Mouse (Mus musculus) limb, embryonic 12.5 days (tissue): ENCODE data around the gene Cdk19. TPM values are rescaled to one million over a fixed set of nuclear protein-coding genes. Genes with fewer than 3 reads are reported as not detected.
"Not testable (repeated sequence)": the region's sequence is repeated elsewhere in the genome, so short reads cannot be mapped to it uniquely, and the experiment has no call there.

Experiments
- ATAC-seq: fragments of 200-750 bp; cut with Nextera tagmentation; 2 replicates; pipeline ENCODE4 v1.8.0; 2017; ENCODE audit warnings: low read depth, moderate TSS enrichment; ENCODE audit not compliant: insufficient number of reproducible peaks, insufficient read depth, low FRiP score, low TSS enrichment
- H3K27ac ChIP-seq: fragments of 300-500 bp; sonication (generic); 2 replicates; pipeline ENCODE4 v1.5.1; 2016; ENCODE audit warnings: mild to moderate bottlenecking, moderate library complexity
- H3K27me3 ChIP-seq: fragments of 300-500 bp; sonication (generic); 2 replicates; pipeline ENCODE4 v1.6.1; 2016; ENCODE audit warnings: mild to moderate bottlenecking, moderate library complexity
- H3K36me3 ChIP-seq: fragments of 300-500 bp; sonication (generic); 2 replicates; pipeline ENCODE4 v1.6.1; 2016; ENCODE audit warnings: mild to moderate bottlenecking, moderate library complexity
- H3K4me1 ChIP-seq: fragments of 300-500 bp; sonication (generic); replicated peaks from 2 replicates; pipeline ENCODE4 v1.6.1; 2016
- H3K4me2 ChIP-seq: fragments of 300-500 bp; sonication (generic); 2 replicates; pipeline ENCODE4 v1.6.1; 2016; ENCODE audit warnings: mild to moderate bottlenecking, moderate library complexity
- H3K4me3 ChIP-seq: fragments of 300-500 bp; sonication (generic); replicated peaks from 2 replicates; pipeline ENCODE4 v1.5.1; 2016; ENCODE audit warnings: mild to moderate bottlenecking
- H3K9ac ChIP-seq: fragments of 300-500 bp; sonication (generic); replicated peaks from 2 replicates; pipeline ENCODE4 v1.6.1; 2016; ENCODE audit warnings: mild to moderate bottlenecking, moderate library complexity
- H3K9me3 ChIP-seq: fragments of 300-500 bp; sonication (generic); 2 replicates; pipeline ENCODE4 v1.6.1; 2016; ENCODE audit warnings: mild to moderate bottlenecking, moderate library complexity
- WGBS: fragments of 180-500 bp; shearing (Covaris S2); methylation state at CpG from one replicate; pipeline ENCODE4 v1.1.7; 2016; 5-methylcytosine and 5-hydroxymethylcytosine counted together
- polyA plus RNA-seq: library from polyadenylated mRNA; unstranded; fragments of >200 nt; fragmentation: Nextera tagmentation; extraction: Ambion mirVana; gene quantifications from 2 replicates; pipeline ENCODE4 v1.2.1, GENCODE M21; 2016

Gene Cdk19
- polyA plus RNA-seq, 1 experiment from 2014 or later = 15.7 TPM

DNA sequence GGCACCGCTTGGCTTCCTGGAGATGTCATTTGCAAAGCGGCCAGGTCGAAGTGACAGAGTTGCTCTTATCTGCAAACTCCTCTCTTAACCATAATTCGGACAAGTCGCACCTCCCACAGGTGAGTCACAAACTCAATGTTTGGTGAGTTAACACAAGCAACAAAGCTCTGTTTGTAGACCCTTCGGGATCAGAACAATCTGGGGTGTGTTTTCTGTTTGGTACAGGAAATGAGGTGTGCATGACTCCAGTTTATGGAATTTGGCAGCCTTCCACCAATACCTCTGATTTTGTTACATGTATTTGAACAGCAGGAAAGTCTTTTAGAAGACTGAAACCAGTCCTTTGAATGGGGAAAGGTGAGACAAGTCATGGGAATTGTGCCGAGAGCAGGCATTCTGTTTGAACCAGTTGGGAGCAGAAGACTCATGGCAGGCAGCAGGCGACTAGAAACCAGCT is 171.9 kb downstream of the Cdk19 start:
- Histone ChIP-seq H3K4me1 (peaks cover 25% of the 10 kb centered on the region), H3K27me3 (no peaks in the 10 kb centered on the region), H3K4me3 (no peak overlapping the region), H3K27ac (peak overlapping the region; percentile 87), H3K36me3 (no peaks in the 10 kb centered on the region), H3K9ac (no peak overlapping the region), H3K4me2 (peak overlapping the region; percentile 22), H3K9me3 (no peaks in the 10 kb centered on the region)
- 60% methylated on average over 8 of the region's 8 CpGs for WGBS
- ATAC-seq = peak; percentile 40; the same call in 1 of the 2 replicates

DNA sequence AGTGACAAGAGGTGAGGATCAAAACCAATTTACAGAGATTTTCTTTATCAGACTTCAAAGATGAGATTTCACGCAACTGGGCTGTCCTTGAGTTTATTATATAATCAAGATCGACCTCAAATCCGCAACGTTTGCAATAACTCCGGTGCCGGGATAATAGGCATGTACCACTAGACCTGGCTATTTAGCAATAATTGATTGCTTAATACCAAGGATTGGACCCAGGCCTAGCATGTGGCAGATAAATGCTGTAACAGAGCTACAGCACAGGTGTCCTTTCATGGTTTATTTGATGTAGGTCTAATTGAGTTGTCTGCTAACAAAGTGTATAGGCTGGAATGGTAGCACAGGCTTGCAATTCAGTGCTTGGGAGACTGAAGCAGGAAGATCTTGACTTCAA is 172.8 kb downstream of the Cdk19 start:
- no peaks in the 10 kb centered on the region for H3K9me3 ChIP-seq
- no peak overlapping the region for H3K4me3 ChIP-seq
- ATAC-seq = no peak
- no peaks in the 10 kb centered on the region for H3K36me3 ChIP-seq
- H3K4me2 ChIP-seq = no peak overlapping the region
- peak overlapping the region; percentile 87 for H3K27ac ChIP-seq
- no peak overlapping the region for H3K9ac ChIP-seq
- H3K4me1 ChIP-seq = peaks cover 25% of the 10 kb centered on the region
- WGBS = 89% methylated on average over 6 of the region's 6 CpGs
- H3K27me3 ChIP-seq = no peaks in the 10 kb centered on the region

- ATAC-seq, H3K4me3 ChIP-seq, H3K4me2 ChIP-seq, H3K9ac ChIP-seq, H3K27me3 ChIP-seq, H3K36me3 ChIP-seq, H3K9me3 ChIP-seq, H3K27ac ChIP-seq: not testable (repeated sequence)
- H3K4me1 ChIP-seq = peaks cover 25% of the 10 kb centered on the region
- 93% methylated on average over 7 of the region's 7 CpGs for WGBS
Observed at GRCm38 (mm10) chr10:40512996-40513395, 173.6 kb downstream of the Cdk19 start.

DNA sequence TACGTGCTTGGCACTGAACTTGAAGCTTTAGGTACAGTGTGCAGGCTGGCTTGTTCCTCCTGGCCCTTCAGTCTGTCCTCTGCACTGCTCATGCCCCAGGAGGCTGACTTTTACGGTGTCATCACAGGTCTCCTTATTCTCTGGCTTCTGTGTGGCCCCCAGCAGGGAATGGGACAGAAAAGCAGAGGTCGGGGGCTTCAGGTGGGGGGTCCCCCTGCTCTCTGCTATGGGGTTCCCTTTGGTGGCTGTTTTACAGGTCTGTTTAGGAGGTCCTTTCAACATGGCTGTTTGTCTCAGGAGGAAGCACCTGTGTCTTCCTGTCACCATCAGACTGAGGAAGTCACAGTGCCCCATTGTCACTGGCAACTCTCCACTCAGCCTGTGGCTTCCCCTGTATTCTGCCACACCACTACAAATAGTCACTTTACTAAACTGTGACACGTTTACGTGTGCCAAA is 175.9 kb downstream of the Cdk19 start:
- Histone ChIP-seq H3K4me2 (no peak overlapping the region), H3K27ac (no peak overlapping the region), H3K36me3 (no peaks in the 10 kb centered on the region), H3K9ac (no peak overlapping the region), H3K4me3 (no peak overlapping the region), H3K4me1 (peaks cover 25% of the 10 kb centered on the region), H3K9me3 (no peaks in the 10 kb centered on the region), H3K27me3 (no peaks in the 10 kb centered on the region)
- WGBS = 82% methylated on average over 5 of the region's 5 CpGs
- ATAC-seq = no peak

DNA sequence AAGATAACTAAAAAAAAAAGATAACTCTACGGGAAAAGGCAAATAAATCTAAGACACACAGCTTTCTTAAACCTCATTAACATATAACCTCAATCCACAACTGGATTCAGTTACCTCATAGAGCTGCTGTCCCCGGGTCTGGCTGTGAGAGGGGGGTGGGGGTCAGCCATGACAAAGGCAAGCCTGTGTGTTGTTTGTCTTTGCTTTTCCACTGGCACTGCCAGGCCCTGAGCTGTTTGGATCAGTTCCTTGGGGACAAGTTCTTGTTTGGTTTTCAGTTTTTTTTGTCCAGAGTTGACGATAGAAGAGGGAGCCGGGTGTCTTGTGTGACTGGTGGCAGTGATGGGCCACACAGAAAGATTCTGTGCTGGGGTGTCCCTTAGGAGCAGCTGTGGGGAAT is 177.1 kb downstream of the Cdk19 start:
- H3K4me3 ChIP-seq = no peak overlapping the region
- peaks cover 15% of the 10 kb centered on the region for H3K4me1 ChIP-seq
- no peak overlapping the region for H3K27ac ChIP-seq
- H3K9me3 ChIP-seq = no peaks in the 10 kb centered on the region
- 51% methylated on average over 4 of the region's 4 CpGs for WGBS
- H3K36me3 ChIP-seq = no peaks in the 10 kb centered on the region
- no peaks in the 10 kb centered on the region for H3K27me3 ChIP-seq
- ATAC-seq = no peak
- no peak overlapping the region for H3K9ac ChIP-seq
- H3K4me2 ChIP-seq = no peak overlapping the region

GRCm38 (mm10) chr10:40519586-40519985 is 180.2 kb downstream of the Cdk19 start:
- Histone ChIP-seq H3K4me2 (no peak overlapping the region), H3K4me1 (peaks cover 30% of the 10 kb centered on the region), H3K9me3 (no peaks in the 10 kb centered on the region), H3K27ac (no peak overlapping the region), H3K27me3 (no peaks in the 10 kb centered on the region), H3K9ac (no peak overlapping the region), H3K36me3 (no peaks in the 10 kb centered on the region), H3K4me3 (no peak overlapping the region)
- no peak for ATAC-seq
- 90% methylated on average over 4 of the region's 4 CpGs for WGBS

GRCm38 (mm10) chr10:40521579-40521978 is 182.2 kb downstream of the Cdk19 start:
- Histone ChIP-seq H3K4me3 (no peak overlapping the region), H3K27ac (no peak overlapping the region), H3K4me1 (peaks cover 28% of the 10 kb centered on the region), H3K27me3 (peaks cover 11% of the 10 kb centered on the region; the same call in 1 of the 2 replicates), H3K36me3 (no peaks in the 10 kb centered on the region), H3K4me2 (no peak overlapping the region), H3K9me3 (no peaks in the 10 kb centered on the region), H3K9ac (no peak overlapping the region)
- WGBS = 39% methylated on average over 12 of the region's 12 CpGs
- ATAC-seq = no peak

DNA sequence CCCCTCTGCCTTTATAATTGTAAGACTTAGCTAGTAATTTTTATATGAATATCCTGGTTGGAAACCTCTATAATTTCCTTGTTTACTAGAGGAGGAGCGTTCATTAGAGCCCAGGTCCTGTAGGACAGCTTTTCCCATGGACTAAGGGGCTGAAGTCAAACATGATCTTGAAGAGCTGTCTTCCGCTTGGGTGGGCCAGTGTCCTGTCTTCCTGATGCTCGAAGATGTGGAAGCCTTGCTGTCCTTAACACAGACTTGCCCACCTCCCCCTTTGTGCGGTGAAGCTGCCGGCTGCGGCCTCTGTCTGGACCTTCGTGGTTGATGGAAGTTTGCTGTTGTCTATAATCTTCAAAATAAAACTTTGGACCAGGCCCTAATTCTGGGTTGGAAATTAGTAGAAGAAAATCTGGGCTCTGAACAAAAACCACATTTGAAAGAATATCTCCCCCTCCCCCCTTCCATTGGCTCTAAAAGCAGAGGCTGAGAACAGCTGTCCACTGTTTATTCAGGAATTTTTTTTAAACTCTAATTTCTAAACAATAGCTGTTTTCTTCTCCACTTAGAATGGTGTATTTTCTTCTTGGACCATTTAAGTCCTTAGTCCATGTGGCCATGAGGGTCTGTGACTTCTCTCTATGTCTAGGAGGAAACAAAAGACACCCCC is 184.1 kb downstream of the Cdk19 start:
- Histone ChIP-seq H3K9me3 (no peaks in the 10 kb centered on the region), H3K9ac (no peak overlapping the region), H3K4me2 (no peak overlapping the region), H3K4me1 (peaks cover 40% of the 10 kb centered on the region), H3K4me3 (no peak overlapping the region), H3K27me3 (peaks cover 20% of the 10 kb centered on the region), H3K27ac (peak overlapping the region; percentile 18; the same call in 1 of the 2 replicates), H3K36me3 (no peaks in the 10 kb centered on the region)
- 75% methylated on average over 7 of the region's 7 CpGs for WGBS
- no peak for ATAC-seq

- no peaks in the 10 kb centered on the region for H3K9me3 ChIP-seq
- H3K4me2 ChIP-seq = no peak overlapping the region
- ATAC-seq = no peak
- peaks cover 40% of the 10 kb centered on the region for H3K4me1 ChIP-seq
- 51% methylated on average over 9 of the region's 9 CpGs for WGBS
- no peaks in the 10 kb centered on the region for H3K36me3 ChIP-seq
- peaks cover 25% of the 10 kb centered on the region for H3K27me3 ChIP-seq
- H3K9ac ChIP-seq = no peak overlapping the region
- peak overlapping the region; percentile 4; the same call in 1 of the 2 replicates for H3K27ac ChIP-seq
- no peak overlapping the region for H3K4me3 ChIP-seq
Observed at GRCm38 (mm10) chr10:40524032-40524806, 184.9 kb downstream of the Cdk19 start.

DNA sequence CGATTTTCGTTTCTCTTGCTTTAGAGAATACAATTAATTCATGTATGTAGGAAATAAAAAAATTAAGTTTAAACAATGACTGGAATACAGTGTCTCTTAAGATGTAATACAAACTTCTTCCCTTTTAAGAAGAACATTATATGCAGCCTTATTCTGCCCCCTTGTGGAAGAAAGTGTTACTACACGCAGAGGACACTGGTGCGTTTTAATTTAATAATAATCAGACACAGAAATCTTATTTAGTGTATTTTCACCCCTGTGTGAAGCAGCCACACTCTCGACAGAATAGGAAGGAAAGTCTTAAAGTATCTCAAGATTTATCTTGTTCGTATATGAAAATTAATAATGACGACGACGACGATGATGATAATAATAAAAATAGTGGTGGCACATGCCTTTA is 185.6 kb downstream of the Cdk19 start:
- whole genome bisulfite sequencing = 30% methylated on average over 10 of the region's 10 CpGs
- Histone ChIP-seq H3K4me3 (no peak overlapping the region), H3K27ac (no peak overlapping the region), H3K27me3 (peaks cover 27% of the 10 kb centered on the region), H3K36me3 (no peaks in the 10 kb centered on the region), H3K9ac (no peak overlapping the region), H3K9me3 (no peaks in the 10 kb centered on the region), H3K4me1 (peaks cover 41% of the 10 kb centered on the region), H3K4me2 (no peak overlapping the region)
- ATAC-seq = no peak

- H3K27ac ChIP-seq = no peak overlapping the region
Observed at GRCm38 (mm10) chr10:40525616-40526155, 186.3 kb downstream of the Cdk19 start.

More at GRCm38 (mm10) chr10:40525616-40526155, 186.3 kb downstream of the Cdk19 start:
- no peak overlapping the region for H3K4me3 ChIP-seq
- no peak for ATAC-seq
- H3K9me3 ChIP-seq = no peaks in the 10 kb centered on the region
- H3K27me3 ChIP-seq = peaks cover 27% of the 10 kb centered on the region
- H3K9ac ChIP-seq = no peak overlapping the region
- H3K4me2 ChIP-seq = no peak overlapping the region
- peaks cover 45% of the 10 kb centered on the region for H3K4me1 ChIP-seq
- H3K36me3 ChIP-seq = no peaks in the 10 kb centered on the region
- 70% methylated on average over 9 of the region's 9 CpGs for WGBS
